Mouse (Mus musculus): ENCODE measurements at regions not wholly inside any gene's neighbourhood (a gene's known extent, or its start where the extent isn't known, plus 50 kb on each side); places are given as distances from the start of the nearest gene placed in this dataset.

DNA sequence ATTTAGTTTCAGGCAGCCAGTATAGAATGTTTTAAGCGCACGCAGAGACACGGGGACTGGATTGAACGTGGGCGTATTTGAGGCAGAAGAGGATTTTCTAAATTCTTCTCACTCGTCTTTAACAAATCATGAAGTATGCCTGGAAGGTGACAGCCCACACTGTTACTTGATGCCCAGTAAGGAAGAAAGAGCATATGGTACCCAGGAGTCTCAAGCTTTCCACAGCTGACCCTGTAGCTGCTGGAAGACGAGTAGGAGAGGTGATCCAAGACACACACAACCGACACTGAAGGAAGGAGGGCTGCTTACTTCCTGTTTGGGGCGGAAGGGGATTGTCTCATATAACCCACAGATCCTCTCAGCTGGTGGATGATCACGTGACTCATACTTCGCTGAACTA lies 56.9 kb upstream of the Nphp3 start:
- TF ChIP-seq CTCF (conservative IDR thresholded peaks at IDR 0.05; ENCODE audit: insufficient read depth, insufficient read length, low read depth, low read length) (no peak), POLR2A (IDR thresholded peaks at IDR 0.05; ENCODE audit: low read depth, low read length) (no peak)
